Mouse (Mus musculus) intestine, embryonic 15.5 days (tissue): ENCODE data around the gene Pcid2. TPM values are rescaled to one million over a fixed set of nuclear protein-coding genes. Genes with fewer than 3 reads are reported as not detected.
"Not testable (repeated sequence)": the region's sequence is repeated elsewhere in the genome, so short reads cannot be mapped to it uniquely, and the experiment has no call there.

Experiments
- ATAC-seq: fragments of 200-750 bp; cut with Nextera tagmentation; 2 replicates; pipeline ENCODE4 v1.8.0; 2017; ENCODE audit warnings: moderate TSS enrichment, moderate library complexity
- H3K27ac ChIP-seq: fragments of 300-500 bp; sonication (generic); 2 replicates; pipeline ENCODE4 v1.5.1; 2015; ENCODE audit warnings: mild to moderate bottlenecking, inconsistent platforms
- H3K27me3 ChIP-seq: fragments of 300-500 bp; sonication (generic); replicated peaks from 2 replicates; pipeline ENCODE4 v1.6.1; 2015; ENCODE audit warnings: inconsistent platforms
- H3K36me3 ChIP-seq: fragments of 300-500 bp; sonication (generic); 2 replicates; pipeline ENCODE4 v1.6.1; 2015; ENCODE audit warnings: inconsistent platforms
- H3K4me1 ChIP-seq: fragments of 300-500 bp; sonication (generic); replicated peaks from 2 replicates; pipeline ENCODE4 v1.6.1; 2015; ENCODE audit warnings: inconsistent platforms
- H3K4me2 ChIP-seq: fragments of 300-500 bp; sonication (generic); replicated peaks from 2 replicates; pipeline ENCODE4 v1.6.1; 2015; ENCODE audit warnings: mild to moderate bottlenecking, inconsistent platforms
- H3K4me3 ChIP-seq: fragments of 300-500 bp; sonication (generic); replicated peaks from 2 replicates; pipeline ENCODE4 v1.5.1; 2015; ENCODE audit warnings: inconsistent platforms
- H3K9ac ChIP-seq: fragments of 300-500 bp; sonication (generic); 2 replicates; pipeline ENCODE4 v1.6.1; 2015; ENCODE audit warnings: inconsistent platforms
- H3K9me3 ChIP-seq: fragments of 300-500 bp; sonication (generic); 2 replicates; pipeline ENCODE4 v1.6.1; 2016; ENCODE audit warnings: inconsistent platforms
- WGBS: fragments of 180-500 bp; shearing (Covaris S2); methylation state at CpG from one replicate; pipeline ENCODE4 v1.1.7; 2015; 5-methylcytosine and 5-hydroxymethylcytosine counted together
- polyA plus RNA-seq: library from polyadenylated mRNA; unstranded; fragments of >200 nt; fragmentation: Nextera tagmentation; extraction: Ambion mirVana; gene quantifications from 2 replicates; pipeline ENCODE4 v1.2.1, GENCODE M21; 2015

The Pcid2 gene
- polyA plus RNA-seq, 1 experiment from 2014 or later: 36.7 TPM

DNA sequence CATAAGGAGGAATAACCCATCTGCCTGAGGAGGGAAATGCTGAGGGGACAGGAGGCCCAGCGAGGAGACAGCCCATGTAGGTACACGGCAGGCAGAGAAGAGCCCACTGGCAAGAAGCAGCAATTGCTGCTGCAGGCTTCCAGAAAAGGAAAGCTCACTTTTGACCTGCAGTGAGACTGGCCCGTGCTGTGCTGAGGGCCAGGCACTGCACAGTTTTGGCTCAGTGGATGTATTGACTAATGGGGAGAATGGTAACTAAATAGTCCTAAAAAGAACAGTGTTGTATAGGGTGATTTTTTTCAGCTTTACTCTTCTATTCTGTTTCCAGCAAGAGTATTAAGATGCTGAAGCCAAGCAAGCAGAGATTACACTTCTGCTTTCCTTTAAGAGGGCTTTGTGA, 13.3 kb upstream of the Pcid2 start:
- no peak for ATAC-seq
- H3K27me3 ChIP-seq: no peaks in the 10 kb centered on the region
- 88% methylated on average over 3 of the region's 3 CpGs for WGBS
- no peak overlapping the region for H3K9ac ChIP-seq
- H3K36me3 ChIP-seq: peaks cover 26% of the 10 kb centered on the region
- H3K27ac ChIP-seq: no peak overlapping the region
- H3K4me1 ChIP-seq: no peaks in the 10 kb centered on the region
- no peak overlapping the region for H3K4me3 ChIP-seq
- no peaks in the 10 kb centered on the region for H3K9me3 ChIP-seq
- H3K4me2 ChIP-seq: no peak overlapping the region

DNA sequence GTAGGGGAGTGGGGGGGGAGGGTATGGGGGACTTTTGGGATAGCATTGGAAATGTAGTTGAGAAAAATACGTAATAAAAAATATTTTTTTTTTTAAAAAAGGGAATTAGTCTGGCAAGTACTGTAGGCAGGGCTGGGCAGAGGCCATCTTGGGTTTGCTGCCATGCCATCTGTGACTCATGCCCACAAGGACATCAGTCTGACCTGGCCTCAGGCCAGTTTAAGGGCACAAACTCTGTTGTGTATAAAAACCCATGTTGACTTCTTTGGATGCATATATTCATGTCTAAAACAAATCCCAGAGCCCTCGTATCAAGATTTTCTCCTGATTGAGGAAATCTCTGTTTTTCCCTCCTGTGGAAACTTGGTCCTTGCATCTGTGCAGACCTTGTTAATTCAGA, 11.8 kb upstream of the Pcid2 start:
- H3K27me3 ChIP-seq: no peaks in the 10 kb centered on the region
- no peak for ATAC-seq
- WGBS: 93% methylated on average over 2 of the region's 2 CpGs
- H3K9me3 ChIP-seq: no peaks in the 10 kb centered on the region
- no peak overlapping the region for H3K9ac ChIP-seq
- H3K36me3 ChIP-seq: peaks cover 20% of the 10 kb centered on the region
- no peak overlapping the region for H3K4me3 ChIP-seq
- H3K4me1 ChIP-seq: no peaks in the 10 kb centered on the region
- H3K27ac ChIP-seq: no peak overlapping the region
- no peak overlapping the region for H3K4me2 ChIP-seq

GRCm38 (mm10) chr8:13113232-13113631, 8.0 kb upstream of the Pcid2 start:
- peaks cover 4% of the 10 kb centered on the region; the same call in 1 of the 2 replicates for H3K36me3 ChIP-seq
- H3K9ac ChIP-seq: no peak overlapping the region
- WGBS: 92% methylated on average over 4 of the region's 4 CpGs
- H3K27me3 ChIP-seq: no peaks in the 10 kb centered on the region
- peaks cover 4% of the 10 kb centered on the region; the same call in 1 of the 2 replicates for H3K4me1 ChIP-seq
- no peak overlapping the region for H3K4me3 ChIP-seq
- no peak overlapping the region for H3K27ac ChIP-seq
- no peak overlapping the region for H3K4me2 ChIP-seq
- no peaks in the 10 kb centered on the region for H3K9me3 ChIP-seq
- ATAC-seq: no peak

DNA sequence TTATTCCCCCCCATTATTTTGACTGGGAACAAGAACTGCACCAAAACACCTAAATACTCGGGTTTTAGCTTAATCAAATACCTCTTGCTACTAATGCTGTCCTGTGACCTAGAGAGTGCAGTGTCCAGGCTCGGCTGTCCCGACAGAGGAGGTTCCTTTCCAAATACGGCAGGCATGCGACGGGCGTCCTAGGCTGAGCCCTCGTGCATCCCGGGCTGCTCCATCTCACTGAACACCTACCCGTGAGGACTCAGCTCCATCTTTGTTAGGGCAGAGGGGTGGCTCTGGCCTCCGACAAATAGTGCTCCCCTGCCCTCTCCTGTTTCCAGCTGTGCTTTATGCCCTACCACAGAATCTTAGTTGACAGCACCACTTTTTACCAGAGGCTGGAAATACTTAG, 6.7 kb upstream of the Pcid2 start:
- no peak overlapping the region for H3K4me2 ChIP-seq
- H3K4me3 ChIP-seq: no peak overlapping the region
- no peak overlapping the region for H3K9ac ChIP-seq
- no peak for ATAC-seq
- no peak overlapping the region for H3K27ac ChIP-seq
- H3K36me3 ChIP-seq: peaks cover 4% of the 10 kb centered on the region; the same call in 1 of the 2 replicates
- H3K9me3 ChIP-seq: no peaks in the 10 kb centered on the region
- H3K4me1 ChIP-seq: peaks cover 4% of the 10 kb centered on the region; the same call in 1 of the 2 replicates
- 82% methylated on average over 11 of the region's 11 CpGs for WGBS
- no peaks in the 10 kb centered on the region for H3K27me3 ChIP-seq

- no peak overlapping the region for H3K27ac ChIP-seq
- 55% methylated on average over 1 of the region's 1 CpGs for WGBS
- no peak overlapping the region for H3K9ac ChIP-seq
Measured at GRCm38 (mm10) chr8:13109416-13109960, 4.2 kb upstream of the Pcid2 start.

GRCm38 (mm10) chr8:13108967-13109366, 3.7 kb upstream of the Pcid2 start:
- WGBS: 88% methylated on average over 8 of the region's 8 CpGs
- H3K9me3 ChIP-seq: no peaks in the 10 kb centered on the region
- ATAC-seq: no peak

More at GRCm38 (mm10) chr8:13109416-13109960, 4.2 kb upstream of the Pcid2 start:
- no peaks in the 10 kb centered on the region for H3K27me3 ChIP-seq
- no peak overlapping the region for H3K4me3 ChIP-seq
- H3K4me2 ChIP-seq: no peak overlapping the region
- 0 out of 2 replicates have a peak, but pooled peaks cover 4% of the 10 kb centered on the region for H3K36me3 ChIP-seq
- no peaks in the 10 kb centered on the region for H3K9me3 ChIP-seq
- peaks cover 8% of the 10 kb centered on the region; the same call in 1 of the 2 replicates for H3K4me1 ChIP-seq
- ATAC-seq: no peak

GRCm38 (mm10) chr8:13107990-13108638, 2.9 kb upstream of the Pcid2 start:
- Histone ChIP-seq H3K27ac (no peak overlapping the region), H3K9ac (no peak overlapping the region), H3K4me2 (no peak overlapping the region), H3K27me3 (no peaks in the 10 kb centered on the region), H3K36me3 (no peaks in the 10 kb centered on the region), H3K4me1 (peaks cover 18% of the 10 kb centered on the region), H3K9me3 (no peaks in the 10 kb centered on the region), H3K4me3 (no peak overlapping the region)
- ATAC-seq: no peak
- 76% methylated on average over 13 of the region's 13 CpGs for whole genome bisulfite sequencing

More at GRCm38 (mm10) chr8:13108967-13109366, 3.7 kb upstream of the Pcid2 start:
- Histone ChIP-seq H3K27ac (no peak overlapping the region), H3K36me3 (0 out of 2 replicates have a peak, but pooled peaks cover 4% of the 10 kb centered on the region), H3K27me3 (no peaks in the 10 kb centered on the region), H3K9ac (no peak overlapping the region), H3K4me3 (no peak overlapping the region), H3K4me1 (peaks cover 11% of the 10 kb centered on the region), H3K4me2 (no peak overlapping the region)

DNA sequence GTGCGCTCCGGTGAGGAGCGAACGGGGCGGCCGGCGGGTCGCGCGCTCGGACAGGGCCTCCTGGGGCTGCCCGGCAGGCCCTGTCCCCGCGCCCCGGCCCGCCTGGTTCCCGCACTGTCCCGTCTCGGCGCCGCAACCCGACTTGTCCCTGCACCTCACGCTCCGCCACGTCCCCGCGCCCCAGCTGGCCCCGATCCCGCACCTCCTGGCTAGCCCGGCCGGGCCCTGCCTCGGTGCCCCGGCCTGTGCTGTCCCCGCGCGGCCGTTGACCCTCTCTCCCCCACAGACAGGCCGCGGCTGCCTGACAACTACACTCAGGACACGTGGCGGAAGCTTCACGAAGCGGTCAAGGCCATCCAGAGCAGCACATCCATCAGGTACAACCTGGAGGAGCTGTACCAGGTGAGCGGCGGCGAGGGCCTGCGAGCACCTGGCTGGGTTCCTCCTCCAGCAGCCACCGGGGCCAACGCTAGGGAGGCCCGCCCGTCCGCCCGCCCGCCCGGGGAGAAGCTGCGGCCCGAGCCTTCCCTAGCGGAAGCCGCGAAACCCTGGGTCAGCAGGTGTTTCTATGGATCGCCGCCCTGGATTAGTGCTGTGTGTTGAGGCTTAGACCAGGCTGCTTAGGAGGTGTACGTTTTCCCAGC, 771 bp upstream of the Pcid2 start:
- Histone ChIP-seq H3K4me1 (peaks cover 18% of the 10 kb centered on the region), H3K4me2 (peak overlapping the region; percentile 84), H3K9me3 (no peaks in the 10 kb centered on the region), H3K36me3 (no peaks in the 10 kb centered on the region), H3K27ac (peak overlapping the region; percentile 83), H3K27me3 (no peaks in the 10 kb centered on the region), H3K4me3 (peak overlapping the region; percentile 81), H3K9ac (peak overlapping the region; percentile 89)
- under 1% methylated on average over 63 of the region's 63 CpGs for WGBS
- peak; percentile 70 for ATAC-seq

GRCm38 (mm10) chr8:13104691-13105086, 570 bp downstream of the Pcid2 start:
- H3K9me3 ChIP-seq: no peaks in the 10 kb centered on the region
- under 1% methylated on average over 45 of the region's 45 CpGs for WGBS
- H3K27ac ChIP-seq: peak overlapping the region; percentile 95
- H3K9ac ChIP-seq: peak overlapping the region; percentile 83
- H3K4me1 ChIP-seq: peaks cover 18% of the 10 kb centered on the region
- no peaks in the 10 kb centered on the region for H3K36me3 ChIP-seq
- H3K4me2 ChIP-seq: peak overlapping the region; percentile 84
- peak overlapping the region; percentile 81 for H3K4me3 ChIP-seq
- no peaks in the 10 kb centered on the region for H3K27me3 ChIP-seq
- peak; percentile 81 for ATAC-seq

- no peaks in the 10 kb centered on the region for H3K27me3 ChIP-seq
- no peak for ATAC-seq
- no peak overlapping the region for H3K4me2 ChIP-seq
- H3K27ac ChIP-seq: no peak overlapping the region
- H3K4me1 ChIP-seq: no peaks in the 10 kb centered on the region
- H3K9ac ChIP-seq: no peak overlapping the region
- no peak overlapping the region for H3K4me3 ChIP-seq
- H3K36me3 ChIP-seq: peaks cover 56% of the 10 kb centered on the region
- no peaks in the 10 kb centered on the region for H3K9me3 ChIP-seq
- WGBS: 88% methylated on average over 7 of the region's 7 CpGs
Measured at GRCm38 (mm10) chr8:13077542-13077941, 27.7 kb downstream of the Pcid2 start.

GRCm38 (mm10) chr8:13075579-13075978, 29.7 kb downstream of the Pcid2 start:
- H3K4me1 ChIP-seq, H3K27ac ChIP-seq, ATAC-seq, H3K27me3 ChIP-seq, H3K9me3 ChIP-seq, H3K4me2 ChIP-seq, H3K4me3 ChIP-seq, H3K9ac ChIP-seq: not testable (repeated sequence)
- peaks cover 43% of the 10 kb centered on the region for H3K36me3 ChIP-seq
- 89% methylated on average over 1 of the region's 1 CpGs for WGBS

- Histone ChIP-seq H3K27ac (no peak overlapping the region), H3K4me2 (no peak overlapping the region), H3K4me1 (no peaks in the 10 kb centered on the region), H3K9ac (no peak overlapping the region), H3K36me3 (peaks cover 38% of the 10 kb centered on the region), H3K4me3 (no peak overlapping the region), H3K27me3 (no peaks in the 10 kb centered on the region), H3K9me3 (no peaks in the 10 kb centered on the region)
- ATAC-seq: no peak
- 95% methylated on average over 8 of the region's 8 CpGs for WGBS
Measured at GRCm38 (mm10) chr8:13075044-13075443, 30.2 kb downstream of the Pcid2 start.
